In genomic region chr13:64205186-64205585, GRCm38 (mm10) we compare ENCODE assay signal across 9 mouse cellular contexts. TPM values are rescaled to one million over a fixed set of nuclear protein-coding genes. Genes with fewer than 3 reads are reported as not detected.
DNase-seq lines count a peak whose midpoint lies in the region; ATAC-seq lines count a peak whose summit lies in the region.
"Had no signal": no experiment of that assay in that cellular context is flagged by ENCODE, and none has a peak within 500 bp of the region (broad histone marks: within the 10 kb centered on the region; RNA-seq: fewer than 3 reads in every experiment).

No protein-coding gene starts in this region.

- no peaks in the 10 kb centered on the region for H3K36me3 ChIP-seq in midbrain, embryonic 12.5 days
- no peaks in the 10 kb centered on the region for H3K36me3 ChIP-seq in midbrain, embryonic 15.5 days (replicated peaks)

- H3K4me3 ChIP-seq in midbrain, embryonic 12.5 days: no peak overlapping the region
- no peak overlapping the region for H3K4me3 ChIP-seq in midbrain, embryonic 15.5 days
- H3K4me3 ChIP-seq: heart, embryonic 13.5 days had no signal

- H3K27ac ChIP-seq in midbrain, embryonic 12.5 days (replicated peaks): no peak overlapping the region
- no peak overlapping the region for H3K27ac ChIP-seq in midbrain, embryonic 15.5 days
- H3K27ac ChIP-seq: heart, embryonic 13.5 days had no signal

- peak; percentile 52; the same call in 1 of the 2 replicates for ATAC-seq in midbrain, embryonic 12.5 days (ENCODE audit: low FRiP score, low read depth)
- no peak for ATAC-seq in midbrain, embryonic 15.5 days (replicated peaks)
- ATAC-seq in megakaryocyte, adult 5-6 weeks (ENCODE audit: poor library complexity, severe bottlenecking): no peak

- no peaks in the 10 kb centered on the region for H3K4me1 ChIP-seq in midbrain, embryonic 12.5 days
- no peaks in the 10 kb centered on the region for H3K4me1 ChIP-seq in midbrain, embryonic 15.5 days

- H3K4me2 ChIP-seq in midbrain, embryonic 12.5 days (replicated peaks): no peak overlapping the region
- no peak overlapping the region for H3K4me2 ChIP-seq in midbrain, embryonic 15.5 days
- H3K4me2 ChIP-seq: heart, embryonic 13.5 days had no signal

- intact Hi-C loops in left cerebral cortex, postnatal 36 days (cut with DNase I): no loop called here

- no peaks in the 10 kb centered on the region for H3K9me3 ChIP-seq in midbrain, embryonic 12.5 days
- H3K9me3 ChIP-seq in midbrain, embryonic 15.5 days: no peaks in the 10 kb centered on the region
- H3K9me3 ChIP-seq: heart, embryonic 13.5 days had no signal

- peak; percentile 37 for DNase-seq in embryo, embryonic 11.5 days (ENCODE audit: low read depth, low spot score)
- DNase-seq in large intestine, adult 2 months (ENCODE audit: low read depth, low spot score): peak; percentile 27
- peak; percentile 51 for DNase-seq in retina, embryonic 14.5 days (ENCODE audit: low spot score)
- no peak for DNase-seq in thymus, postnatal 4 days
- DNase-seq in left cerebral cortex, postnatal 36 days (ENCODE audit: low spot score in 2 of 2): no peak

- WGBS in midbrain, embryonic 12.5 days: 59% methylated on average over 2 of the region's 2 CpGs
- 53% methylated on average over 2 of the region's 2 CpGs for WGBS in midbrain, embryonic 15.5 days
- 58% methylated on average over 2 of the region's 2 CpGs for WGBS in large intestine, adult 2 months

- no peak overlapping the region for H3K9ac ChIP-seq in midbrain, embryonic 12.5 days (replicated peaks)
- no peak overlapping the region for H3K9ac ChIP-seq in midbrain, embryonic 15.5 days
- H3K9ac ChIP-seq: heart, embryonic 13.5 days had no signal

- no peaks in the 10 kb centered on the region for H3K27me3 ChIP-seq in midbrain, embryonic 12.5 days
- no peaks in the 10 kb centered on the region for H3K27me3 ChIP-seq in midbrain, embryonic 15.5 days (replicated peaks)
- H3K27me3 ChIP-seq: heart, embryonic 13.5 days had no signal

RNA-seq across cellular contexts. Expression of gene Habp4, which starts 43.6 kb away (rescaled TPM):
- polyA plus RNA-seq in midbrain, embryonic 12.5 days (2016; fragmentation: Nextera tagmentation; extraction: Ambion mirVana): 26.8 and 28.4 TPM in 2 replicates
- polyA plus RNA-seq in midbrain, embryonic 15.5 days (2015; fragmentation: Nextera tagmentation; extraction: Ambion mirVana): 39.0 and 41.4 TPM in 2 replicates
- 8.1 and 9.8 TPM in 2 replicates for polyA plus RNA-seq in large intestine, adult 2 months (2012; rRNA removed)
- 6.2 and 7.2 TPM in 2 replicates for total RNA-seq in megakaryocyte, adult 5-6 weeks (2015)
- 5.0 and 6.5 TPM in 2 replicates for total RNA-seq in megakaryocyte, adult 5-6 weeks (2017)
- total RNA-seq in left cerebral cortex, postnatal 36 days (2021): 100 to 1,000 TPM; 181 to 205 TPM

RNA-seq across cellular contexts. Expression of gene Zfp367, which starts 52.2 kb away (rescaled TPM):
- polyA plus RNA-seq in midbrain, embryonic 12.5 days (2016; fragmentation: Nextera tagmentation; extraction: Ambion mirVana): 20.7 and 22.6 TPM in 2 replicates
- polyA plus RNA-seq in midbrain, embryonic 15.5 days (2015; fragmentation: Nextera tagmentation; extraction: Ambion mirVana): 4.2 and 4.9 TPM in 2 replicates
- 8.1 and 9.2 TPM in 2 replicates for polyA plus RNA-seq in large intestine, adult 2 months (2012; rRNA removed)
- 26.4 and 34.6 TPM in 2 replicates for total RNA-seq in megakaryocyte, adult 5-6 weeks (2015)
- 38.7 and 48.5 TPM in 2 replicates for total RNA-seq in megakaryocyte, adult 5-6 weeks (2017)
- 10 to 100 TPM; 23.3 to 30.6 TPM for total RNA-seq in left cerebral cortex, postnatal 36 days (2021)

Comparison
In these comparisons a context has a peak if more than half of its experiments do, and no peak if none do; other contexts are left out.
1. DNase-seq: peak in embryo, embryonic 11.5 days (single experiment), large intestine, adult 2 months (single experiment) and retina, embryonic 14.5 days (single experiment); none in thymus, postnatal 4 days (single experiment) and left cerebral cortex, postnatal 36 days (0 of 2).